Mouse (Mus musculus) small intestine, adult 2 months (tissue): ENCODE results near the gene Wfdc1.

ENCODE experiments used
- CTCF ChIP-seq: fragments of 200-500 bp; IDR thresholded peaks from 2 replicates; pipeline ENCODE4 v1.5.1; 2012; ENCODE audit warnings: low read depth, mild to moderate bottlenecking, control low read depth, inconsistent platforms, low read length, moderate library complexity, mixed read lengths; ENCODE audit not compliant: insufficient replicate concordance, insufficient read length; ENCODE audit errors: extremely low read depth
- POLR2A ChIP-seq: fragments of 200-500 bp; IDR thresholded peaks from 2 replicates; pipeline ENCODE4 v1.6.1; 2012; ENCODE audit warnings: low read depth, mild to moderate bottlenecking, control low read depth, inconsistent platforms, low read length, moderate library complexity

DNA sequence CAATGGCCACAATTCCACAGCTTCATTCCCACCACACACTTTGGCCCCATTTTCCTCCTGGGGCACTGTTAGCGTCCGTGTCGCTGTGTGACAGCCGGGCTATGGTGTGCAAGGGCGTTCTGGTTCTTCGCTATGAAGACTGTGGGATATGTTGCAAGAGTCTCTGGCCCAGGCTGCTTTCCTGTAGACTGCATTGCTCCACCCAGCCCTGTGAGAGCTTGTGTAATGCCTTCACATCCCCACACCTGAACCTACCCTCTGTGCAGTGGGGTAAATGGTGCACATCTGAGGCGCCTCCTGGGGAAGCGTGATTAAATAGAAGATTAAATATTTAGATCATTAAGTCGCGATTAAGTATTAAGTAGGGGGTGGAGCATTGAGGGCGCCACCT, 43.5 kb downstream of the Wfdc1 start:
- TF ChIP-seq CTCF (no peak), POLR2A (no peak)
